Mouse (Mus musculus) thymus, postnatal 10 days (tissue): ENCODE measurements around the gene Sipa1l1.

Experiments
- DNase-seq, 2 experiments: peaks; one replicate each; pipeline ENCODE4 v3.0.0; 2021; ENCODE audit warnings: low spot score in 2 of 2

Gene Sipa1l1

DNA sequence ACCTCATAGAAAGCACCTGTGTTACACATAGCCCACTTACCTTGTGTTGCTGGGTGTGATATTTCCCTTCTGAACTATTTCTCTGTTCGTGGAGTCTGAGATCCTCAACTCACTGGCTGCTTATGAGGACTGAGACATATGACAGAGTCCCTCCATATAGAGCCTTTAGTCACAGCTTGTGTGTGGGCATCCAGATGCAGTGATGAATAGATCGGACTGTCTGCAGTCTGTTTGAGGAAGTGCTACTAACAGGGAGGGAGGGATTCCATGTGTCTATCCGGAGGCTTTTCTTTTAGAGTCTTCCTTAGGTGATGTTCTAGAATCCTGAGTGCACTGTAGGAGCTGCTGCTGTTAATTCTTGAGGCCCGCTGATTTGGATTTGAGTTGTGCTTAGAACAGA, 165.4 kb downstream of the Sipa1l1 start:
- DNase-seq: no peak

- DNase-seq: no peak
Measured at GRCm38 (mm10) chr12:82335095-82335494, 166.0 kb downstream of the Sipa1l1 start.

GRCm38 (mm10) chr12:82338550-82338949, 169.4 kb downstream of the Sipa1l1 start:
- DNase-seq: no peak

GRCm38 (mm10) chr12:82339221-82339861, 170.2 kb downstream of the Sipa1l1 start:
- DNase-seq: no peak

DNA sequence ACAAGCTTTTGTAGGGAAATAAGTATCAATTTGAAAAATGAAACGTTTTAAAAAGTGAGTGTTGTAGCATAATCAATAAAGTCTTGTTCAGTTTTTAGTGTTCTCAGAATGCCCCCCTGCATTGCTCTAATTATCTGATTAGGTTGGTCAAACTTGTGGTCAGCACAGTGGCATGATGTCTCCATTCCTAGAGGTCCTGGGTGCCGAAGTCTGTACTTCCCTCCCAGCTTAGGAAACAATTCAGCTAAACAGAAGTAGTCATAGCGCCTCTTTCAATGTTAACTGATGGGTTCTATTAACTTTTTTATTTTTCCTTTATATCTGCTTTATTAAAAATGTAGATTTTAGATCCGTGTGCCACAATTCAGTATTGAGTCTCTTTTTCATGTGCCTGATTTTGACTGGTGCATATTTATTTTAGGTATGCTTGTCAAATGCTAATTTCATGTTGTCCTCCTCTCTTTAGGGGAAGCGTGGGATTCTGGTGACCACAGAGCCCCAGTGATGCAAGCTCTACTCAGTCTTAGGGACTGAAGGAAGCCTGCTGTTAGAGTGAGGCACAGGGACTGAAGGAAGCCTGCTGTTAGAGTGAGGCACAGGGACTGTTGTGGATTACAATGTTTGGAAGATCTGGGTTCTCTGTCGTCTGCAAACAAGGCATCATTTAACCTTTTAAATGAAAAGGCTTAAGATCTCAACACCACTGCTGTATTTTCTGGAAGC, 171.2 kb downstream of the Sipa1l1 start:
- no peak for DNase-seq

DNA sequence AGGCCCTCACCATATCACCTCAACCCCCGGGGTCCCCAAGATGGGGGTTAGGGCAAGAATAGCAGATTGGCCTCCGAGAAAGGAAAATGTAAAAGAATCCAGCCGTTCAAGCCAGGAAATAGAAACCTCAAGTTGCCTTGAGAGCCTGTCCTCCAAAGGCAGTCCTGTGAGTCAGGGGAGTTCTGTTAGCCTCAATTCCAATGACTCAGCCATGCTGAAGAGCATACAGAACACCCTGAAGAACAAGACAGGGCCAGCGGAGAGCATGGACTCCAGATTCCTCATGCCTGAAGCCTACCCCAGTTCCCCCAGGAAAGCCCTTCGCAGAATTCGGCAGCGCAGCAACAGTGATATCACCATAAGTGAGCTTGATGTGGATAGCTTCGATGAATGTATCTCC, 172.1 kb downstream of the Sipa1l1 start:
- DNase-seq: no peak

- DNase-seq: no peak
Measured at GRCm38 (mm10) chr12:82341696-82342095, 172.6 kb downstream of the Sipa1l1 start.

- peak in 1 of 2 experiments; percentile 38 for DNase-seq
Measured at GRCm38 (mm10) chr12:82350082-82350481, 181.0 kb downstream of the Sipa1l1 start.

GRCm38 (mm10) chr12:82350891-82351290, 181.8 kb downstream of the Sipa1l1 start:
- DNase-seq: no peak

GRCm38 (mm10) chr12:82353660-82354059, 184.5 kb downstream of the Sipa1l1 start:
- DNase-seq: no peak

- DNase-seq: no peak
Measured at GRCm38 (mm10) chr12:82355419-82356149, 186.5 kb downstream of the Sipa1l1 start.

GRCm38 (mm10) chr12:82356476-82356875, 187.4 kb downstream of the Sipa1l1 start:
- no peak for DNase-seq

DNA sequence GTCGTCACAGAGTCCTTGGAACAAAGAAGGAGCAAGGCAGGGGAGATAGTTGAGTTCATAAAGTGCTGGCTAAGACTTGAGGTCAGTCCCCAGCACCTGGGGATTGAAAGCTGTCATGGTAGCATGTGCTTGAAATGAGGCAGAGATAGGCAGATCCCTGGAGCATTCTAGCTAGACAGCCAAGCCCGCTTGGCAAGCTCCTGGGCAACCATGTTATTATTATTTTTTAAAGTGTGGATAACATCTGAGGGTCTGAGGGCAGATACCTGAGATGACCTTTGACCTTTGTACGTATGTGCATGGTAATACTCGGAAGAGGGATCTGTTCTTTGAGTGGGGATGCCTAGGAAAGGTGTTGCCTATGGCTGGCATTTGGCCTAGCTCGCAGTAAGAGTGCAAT, 188.3 kb downstream of the Sipa1l1 start:
- no peak for DNase-seq

DNA sequence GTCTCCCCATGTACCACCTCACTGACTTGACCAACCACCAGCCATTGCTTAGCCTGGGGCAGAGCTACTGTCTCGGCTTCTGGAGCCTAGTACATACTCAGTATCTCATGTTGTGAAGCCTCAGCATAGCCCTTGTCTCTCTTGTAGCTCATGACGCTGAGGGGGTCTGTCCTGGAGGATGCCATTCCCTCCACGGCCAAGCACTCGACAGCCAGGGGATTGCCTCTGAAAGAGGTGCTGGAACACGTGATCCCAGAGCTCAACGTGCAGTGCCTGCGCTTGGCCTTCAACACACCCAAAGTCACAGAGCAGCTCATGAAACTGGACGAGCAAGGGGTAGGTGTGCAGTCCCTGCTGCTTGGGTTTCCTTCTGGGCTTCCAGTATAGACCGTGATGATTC, 193.7 kb downstream of the Sipa1l1 start:
- no peak for DNase-seq

DNA sequence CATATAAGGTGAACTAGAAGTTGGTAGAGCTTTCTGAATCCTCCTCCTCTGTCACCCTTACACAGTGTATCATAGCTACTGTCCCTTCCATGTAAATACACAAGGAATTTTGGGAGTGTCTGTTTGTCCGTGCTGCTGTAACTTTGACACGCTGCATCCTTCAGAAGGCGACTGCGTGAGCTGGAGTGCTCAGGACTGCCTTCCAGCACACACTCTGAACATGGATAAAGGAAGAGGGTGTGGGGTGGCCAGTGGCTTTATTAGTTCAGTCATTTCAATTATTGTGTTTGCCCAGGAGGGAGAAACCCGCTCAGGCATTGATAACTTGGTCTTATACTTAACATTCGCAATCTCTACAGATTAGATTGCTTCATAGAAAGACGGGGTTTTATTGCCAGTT, 195.1 kb downstream of the Sipa1l1 start:
- DNase-seq: no peak

DNA sequence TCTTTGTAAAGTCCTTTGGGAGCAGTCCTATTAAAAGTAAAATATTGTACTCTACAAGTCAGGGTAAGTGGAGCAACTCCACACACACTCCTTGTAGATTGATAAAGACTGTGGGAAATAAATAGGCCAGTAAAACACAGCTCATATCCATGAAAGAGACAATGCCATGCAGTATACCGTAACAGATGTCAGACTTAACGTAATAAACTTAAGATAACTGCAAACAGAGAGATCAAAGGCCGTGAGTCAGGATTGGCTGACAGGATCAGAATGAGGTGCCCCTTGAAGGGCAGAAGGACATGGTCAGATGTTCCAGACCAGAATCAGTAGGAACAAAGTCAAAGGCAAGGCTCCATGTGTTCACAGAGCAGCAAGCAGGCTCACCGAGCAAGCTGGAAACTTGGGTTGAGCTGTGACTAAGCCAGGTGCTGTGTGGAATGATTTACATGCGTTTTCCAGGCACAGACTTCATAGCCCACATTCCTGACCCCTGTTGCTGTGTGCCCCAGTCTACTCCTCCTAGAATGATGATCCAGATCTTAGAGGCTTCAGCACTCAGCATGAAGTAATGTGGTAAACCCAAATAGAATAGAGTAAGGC, 196.3 kb downstream of the Sipa1l1 start:
- no peak for DNase-seq

DNA sequence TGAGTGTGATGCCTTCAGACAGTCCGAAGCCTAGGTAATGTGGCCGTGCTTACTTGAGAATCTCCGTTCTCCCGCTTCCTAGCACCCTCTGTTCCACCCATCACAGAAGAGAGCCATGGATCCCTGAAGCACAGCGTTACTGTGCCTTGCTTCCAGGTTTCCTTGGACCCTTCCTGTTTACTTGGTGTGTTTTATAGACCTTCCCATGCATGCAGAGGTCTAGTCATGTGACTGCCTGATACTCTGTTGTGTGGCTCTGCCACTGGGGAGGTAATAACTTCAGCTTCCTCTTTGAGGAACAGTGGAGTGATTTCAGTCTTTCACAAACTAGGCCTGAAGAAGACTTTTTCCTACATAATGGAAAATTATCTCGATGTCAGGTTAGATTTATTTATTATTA, 197.6 kb downstream of the Sipa1l1 start:
- no peak for DNase-seq

- DNase-seq: no peak
Measured at GRCm38 (mm10) chr12:82367345-82367744, 198.2 kb downstream of the Sipa1l1 start.

GRCm38 (mm10) chr12:82367986-82368385, 198.9 kb downstream of the Sipa1l1 start:
- DNase-seq: no peak

DNA sequence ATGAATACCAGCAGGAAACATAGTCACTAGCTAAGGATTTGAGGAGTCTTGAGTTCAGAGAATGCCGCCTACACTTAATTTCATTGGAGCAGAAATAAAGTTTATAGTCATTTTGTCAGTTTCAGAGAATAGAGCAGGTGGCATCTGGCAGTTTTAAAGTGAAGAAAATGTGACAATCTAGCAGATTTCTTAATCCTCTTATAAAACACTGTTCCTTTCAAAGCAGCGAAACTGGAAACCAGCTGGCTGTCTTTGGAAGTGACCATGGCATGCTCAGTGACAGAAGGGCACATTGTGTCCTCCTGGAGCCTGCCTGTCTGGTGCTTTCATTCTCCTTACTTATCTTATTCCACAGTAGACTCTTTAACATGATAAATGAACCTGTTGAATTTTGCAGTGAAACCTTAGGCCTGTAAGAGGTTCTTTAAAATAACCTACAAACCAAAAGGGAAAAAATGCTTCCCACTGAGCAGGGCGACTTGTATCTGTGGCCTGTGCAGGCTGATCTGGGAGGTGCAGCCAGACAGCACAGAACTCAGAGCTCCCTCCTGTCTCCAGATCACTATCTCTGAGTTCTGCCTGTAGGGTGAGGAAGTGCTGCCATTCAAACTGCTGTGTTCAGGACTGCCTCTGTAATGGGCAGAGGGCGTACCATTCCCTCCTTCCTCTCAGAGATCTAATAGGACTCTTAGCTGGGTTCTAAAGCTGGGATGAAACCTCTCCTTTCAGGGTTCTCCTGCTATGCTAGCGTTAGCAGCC, 200.5 kb downstream of the Sipa1l1 start:
- DNase-seq: no peak

DNA sequence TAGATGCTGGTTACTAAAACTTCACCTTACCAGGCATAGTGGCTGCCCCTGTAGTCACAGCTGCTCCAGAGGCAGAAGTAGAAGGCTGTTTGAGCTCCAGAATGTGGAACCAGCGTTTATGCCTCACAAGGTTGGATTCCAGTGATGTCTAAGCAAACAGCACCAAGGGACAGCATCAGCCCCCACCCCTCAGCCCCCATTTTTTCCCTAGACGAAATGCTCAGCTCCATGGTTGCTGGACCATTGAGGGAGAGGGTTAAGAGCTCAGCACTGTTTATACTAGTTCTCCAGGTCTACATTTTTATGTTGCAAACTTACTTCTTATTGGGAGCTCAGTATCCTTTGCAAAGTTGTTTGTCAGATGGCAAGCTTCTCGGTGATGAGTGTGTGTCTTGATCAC, 202.1 kb downstream of the Sipa1l1 start:
- DNase-seq: no peak

- DNase-seq: no peak
Measured at GRCm38 (mm10) chr12:82374020-82374419, 204.9 kb downstream of the Sipa1l1 start.
